Mouse (Mus musculus) right cerebral cortex, postnatal 25 days (tissue): ENCODE data around the gene A730015C16Rik.

Experiments used
- DNase-seq: peaks from one replicate; pipeline ENCODE4 v3.0.0; 2022

Gene A730015C16Rik

GRCm38 (mm10) chr4:108826643-108827042, 21.8 kb downstream of the A730015C16Rik start:
- no peak for DNase-seq

GRCm38 (mm10) chr4:108826096-108826495, 22.3 kb downstream of the A730015C16Rik start:
- DNase-seq = no peak

- DNase-seq = no peak
These were observed 22.7 kb downstream of the A730015C16Rik start for GRCm38 (mm10) chr4:108825677-108826076.

GRCm38 (mm10) chr4:108811550-108811949, 36.9 kb downstream of the A730015C16Rik start:
- DNase-seq = no peak

GRCm38 (mm10) chr4:108811142-108811541, 37.3 kb downstream of the A730015C16Rik start:
- DNase-seq = no peak

GRCm38 (mm10) chr4:108803535-108803934, 44.9 kb downstream of the A730015C16Rik start:
- DNase-seq = no peak

GRCm38 (mm10) chr4:108798083-108798830, 50.2 kb downstream of the A730015C16Rik start:
- peak; percentile 35 for DNase-seq
